Mouse (Mus musculus) neural tube, embryonic 11.5 days (tissue): ENCODE results near the gene Sfxn3. TPM values are rescaled to one million over a fixed set of nuclear protein-coding genes. Genes with fewer than 3 reads are reported as not detected.

Source experiments
- ATAC-seq: fragments of 200-750 bp; cut with Nextera tagmentation; 2 replicates; pipeline ENCODE4 v1.8.0; 2017; ENCODE audit warnings: moderate number of reproducible peaks, mild to moderate bottlenecking, moderate TSS enrichment, moderate library complexity; ENCODE audit not compliant: insufficient read depth, low FRiP score, low TSS enrichment
- DNase-seq: peaks from one replicate; pipeline ENCODE4 v3.0.0-alpha.2; 2015; ENCODE audit warnings: low spot score
- H3K27ac ChIP-seq: fragments of 300-500 bp; sonication (generic); 2 replicates; pipeline ENCODE4 v1.5.1; 2014; ENCODE audit warnings: low read depth, mild to moderate bottlenecking, low read length
- H3K27me3 ChIP-seq: fragments of 300-500 bp; sonication (generic); 2 replicates; pipeline ENCODE4 v1.6.1; 2014; ENCODE audit warnings: mild to moderate bottlenecking, low read length, mixed read lengths; ENCODE audit not compliant: control insufficient read depth, insufficient read depth
- H3K36me3 ChIP-seq: fragments of 300-500 bp; sonication (generic); 2 replicates; pipeline ENCODE4 v1.6.1; 2014; ENCODE audit warnings: mild to moderate bottlenecking, low read length, moderate library complexity, mixed read lengths; ENCODE audit not compliant: control insufficient read depth, insufficient read depth
- H3K4me1 ChIP-seq: fragments of 300-500 bp; sonication (generic); 2 replicates; pipeline ENCODE4 v1.6.1; 2014; ENCODE audit warnings: low read length, mixed read lengths; ENCODE audit not compliant: control insufficient read depth, insufficient read depth
- H3K4me2 ChIP-seq: fragments of 300-500 bp; sonication (generic); 2 replicates; pipeline ENCODE4 v1.6.1; 2014; ENCODE audit warnings: low read depth, mild to moderate bottlenecking, moderate library complexity
- H3K4me3 ChIP-seq: fragments of 300-500 bp; sonication (generic); 2 replicates; pipeline ENCODE4 v1.5.1; 2014; ENCODE audit warnings: low read depth, low read length
- H3K9ac ChIP-seq: fragments of 300-500 bp; sonication (generic); 2 replicates; pipeline ENCODE4 v1.6.1; 2014; ENCODE audit warnings: mild to moderate bottlenecking, low read length
- H3K9me3 ChIP-seq: fragments of 300-500 bp; sonication (generic); 2 replicates; pipeline ENCODE4 v1.6.1; 2016; ENCODE audit warnings: low read length; ENCODE audit not compliant: control insufficient read depth
- WGBS: fragments of 180-500 bp; shearing (Covaris S2); extraction: QIAGEN DNeasy Blood & Tissue Kit; methylation state at CpG from one replicate; pipeline ENCODE4 v1.1.7; 2014; 5-methylcytosine and 5-hydroxymethylcytosine counted together
- polyA plus RNA-seq: library from polyadenylated mRNA; unstranded; fragments of >200 nt; fragmentation: Nextera tagmentation; extraction: Ambion mirVana; gene quantifications from 2 replicates; pipeline ENCODE4 v1.2.1, GENCODE M21; 2014

Sfxn3 gene
- polyA plus RNA-seq, 1 experiment from 2014 or later: 23.3 TPM

DNA sequence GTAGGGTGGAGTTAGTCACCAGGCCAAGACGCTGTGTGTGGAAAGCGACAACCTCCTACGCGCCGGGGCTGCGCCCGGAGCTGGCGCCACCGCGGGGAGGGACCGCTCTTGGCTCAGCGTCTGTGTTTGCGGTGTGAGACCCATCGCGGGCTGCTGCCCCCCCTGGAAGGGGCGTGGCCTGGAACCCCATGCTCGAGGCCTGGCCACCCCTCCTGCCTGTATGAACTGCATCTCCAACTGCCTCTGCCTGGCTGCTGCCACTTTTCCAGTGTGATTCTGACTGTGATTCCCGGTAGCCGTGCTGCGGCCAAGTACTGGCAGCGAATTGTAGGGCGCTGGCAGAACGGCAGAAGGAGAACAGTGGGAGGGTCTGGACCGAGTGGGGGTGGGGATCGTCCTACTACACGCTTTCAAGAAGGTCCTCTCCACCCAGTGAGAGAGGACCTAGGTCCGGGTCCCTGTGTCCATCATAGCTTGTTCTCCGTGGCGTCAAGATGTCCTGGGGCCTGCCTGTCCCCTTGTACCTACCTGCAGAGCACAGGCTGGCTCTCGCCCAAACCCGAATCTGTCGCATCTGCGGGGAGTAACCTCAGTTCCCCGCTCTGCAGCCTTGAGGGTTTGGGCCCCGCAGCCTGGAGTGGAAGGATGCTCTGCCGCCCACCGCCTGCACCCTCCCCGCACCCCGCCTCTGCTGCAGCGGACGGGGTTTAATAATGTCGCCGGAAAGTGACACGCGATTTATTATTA lies 32.6 kb downstream of the Sfxn3 start:
- Histone ChIP-seq H3K27me3 (peaks cover 71% of the 10 kb centered on the region), H3K4me1 (peaks cover 29% of the 10 kb centered on the region), H3K9ac (0 out of 2 replicates have a peak overlapping the region, but pooled peaks have one; percentile 29), H3K4me3 (peak overlapping the region; percentile 18), H3K27ac (no peak overlapping the region), H3K9me3 (no peaks in the 10 kb centered on the region), H3K4me2 (peak overlapping the region; percentile 29), H3K36me3 (no peaks in the 10 kb centered on the region)
- DNase-seq (peak; percentile 42), ATAC-seq (no peak)
- WGBS: under 1% methylated on average over 45 of the region's 45 CpGs

DNA sequence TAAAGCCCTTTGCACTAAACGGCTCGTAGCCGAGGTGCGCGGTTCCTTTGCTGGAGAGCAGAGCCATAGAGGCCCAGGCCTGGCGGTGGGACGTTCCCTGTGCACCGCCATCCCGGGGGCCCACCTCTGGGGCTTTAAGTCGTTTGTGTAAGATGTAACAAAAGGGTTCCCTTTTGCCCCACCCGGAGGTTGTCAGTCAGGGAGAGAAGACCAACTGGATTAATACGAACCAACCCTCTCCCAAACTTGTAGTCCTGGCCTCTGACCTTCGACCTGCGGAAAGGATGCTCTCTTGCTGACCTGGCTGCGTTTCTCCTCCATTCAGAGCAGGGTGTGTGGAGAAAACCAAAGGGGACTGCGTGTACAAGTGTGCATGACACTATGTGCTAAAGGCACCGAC lies 33.4 kb downstream of the Sfxn3 start:
- Histone ChIP-seq H3K4me2 (peak overlapping the region; percentile 29), H3K27me3 (peaks cover 67% of the 10 kb centered on the region), H3K9ac (no peak overlapping the region; the same call in 1 of the 2 replicates), H3K9me3 (no peaks in the 10 kb centered on the region), H3K27ac (no peak overlapping the region), H3K4me3 (0 out of 2 replicates have a peak overlapping the region, but pooled peaks have one; percentile 8), H3K4me1 (peaks cover 26% of the 10 kb centered on the region), H3K36me3 (no peaks in the 10 kb centered on the region)
- DNase-seq: no peak
- no peak for ATAC-seq
- under 1% methylated on average over 17 of the region's 17 CpGs for WGBS

DNA sequence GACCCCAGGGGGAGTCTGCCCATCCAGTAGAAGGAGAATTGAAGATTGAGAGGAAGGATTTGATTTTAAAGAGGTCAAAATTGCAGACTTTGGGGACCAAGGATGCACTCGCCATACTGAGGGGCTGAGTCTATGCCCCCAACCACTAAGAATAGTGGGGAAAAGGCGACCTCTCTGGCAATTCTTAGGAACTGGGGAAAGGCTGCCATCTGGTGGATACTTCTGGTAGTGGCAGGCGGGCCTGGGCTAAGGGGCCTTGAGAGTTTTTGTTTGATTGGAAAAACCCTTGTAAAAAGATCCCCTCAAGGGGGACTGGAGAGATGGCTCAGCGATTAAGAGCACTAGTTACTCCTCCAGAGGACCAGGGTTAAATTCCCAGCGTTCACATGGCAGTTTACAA lies 34.0 kb downstream of the Sfxn3 start:
- no peaks in the 10 kb centered on the region for H3K36me3 ChIP-seq
- H3K27me3 ChIP-seq: peaks cover 61% of the 10 kb centered on the region
- no peaks in the 10 kb centered on the region for H3K9me3 ChIP-seq
- WGBS: 0% methylated on average over 5 of the region's 5 CpGs
- H3K9ac ChIP-seq: no peak overlapping the region
- no peak overlapping the region for H3K4me3 ChIP-seq
- peaks cover 24% of the 10 kb centered on the region for H3K4me1 ChIP-seq
- DNase-seq (peak; percentile 84), ATAC-seq (no peak)
- H3K4me2 ChIP-seq: no peak overlapping the region
- no peak overlapping the region for H3K27ac ChIP-seq

DNA sequence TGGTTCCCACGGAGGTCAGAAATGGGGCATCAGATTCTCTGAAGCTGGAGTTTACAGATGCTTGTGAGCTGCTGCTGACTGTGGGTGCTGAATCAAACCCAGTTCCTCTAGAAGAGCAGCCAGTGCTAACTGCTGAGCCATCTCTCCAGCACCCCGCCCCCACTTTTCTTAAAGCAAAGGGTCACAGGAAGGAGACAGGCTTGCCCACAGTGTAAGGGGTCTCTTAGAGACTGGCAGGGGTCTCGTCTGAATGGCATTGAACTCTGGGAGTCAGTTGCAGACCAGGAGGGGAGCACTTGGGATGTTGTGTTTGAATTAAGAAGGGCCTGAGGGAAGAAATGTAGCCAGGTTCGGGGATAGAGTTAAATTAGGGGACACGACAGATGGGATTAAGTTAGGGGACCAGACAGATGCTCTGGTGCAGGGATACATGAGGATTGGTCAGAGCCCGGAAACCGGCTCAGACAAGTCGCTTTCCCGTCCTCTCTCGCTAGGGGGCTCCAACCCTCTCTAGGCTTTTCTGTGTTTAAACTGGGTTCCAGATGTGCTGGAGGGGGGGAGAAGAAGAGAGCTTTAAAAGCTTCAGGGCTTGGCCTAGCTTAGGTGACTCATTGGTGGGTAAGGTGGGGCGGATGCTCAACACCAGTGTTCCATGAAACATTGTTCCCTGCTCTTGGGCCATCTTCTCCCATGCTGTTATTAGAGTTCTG lies 34.7 kb downstream of the Sfxn3 start:
- peaks cover 59% of the 10 kb centered on the region for H3K27me3 ChIP-seq
- DNase-seq (peak; percentile 72), ATAC-seq (no peak)
- WGBS: 16% methylated on average over 11 of the region's 11 CpGs
- no peak overlapping the region for H3K4me2 ChIP-seq
- H3K4me1 ChIP-seq: peaks cover 17% of the 10 kb centered on the region
- H3K4me3 ChIP-seq: no peak overlapping the region
- H3K9me3 ChIP-seq: no peaks in the 10 kb centered on the region
- no peaks in the 10 kb centered on the region for H3K36me3 ChIP-seq
- no peak overlapping the region for H3K9ac ChIP-seq
- no peak overlapping the region for H3K27ac ChIP-seq

DNA sequence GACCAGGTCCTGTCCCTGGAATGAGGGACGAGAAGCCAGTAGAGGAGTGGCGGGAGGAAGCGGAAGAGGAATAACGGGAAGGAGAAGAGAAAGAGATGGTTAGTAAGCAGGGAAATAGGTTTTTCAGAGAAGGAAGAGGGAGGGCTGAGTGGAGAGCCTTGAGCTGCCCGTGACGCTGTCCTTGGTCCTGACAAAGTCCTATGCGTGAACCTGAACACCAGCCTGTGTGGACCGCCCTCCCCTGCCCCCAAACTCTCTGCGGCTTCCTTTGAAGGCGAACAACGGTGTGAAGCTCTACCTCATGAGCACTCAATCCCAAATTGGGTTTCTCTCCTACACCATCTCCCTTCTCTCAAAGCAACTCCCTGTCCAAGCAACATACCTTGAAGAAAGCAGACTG lies 50.6 kb downstream of the Sfxn3 start:
- ATAC-seq (no peak), DNase-seq (peak; percentile 51)
- peaks cover 17% of the 10 kb centered on the region for H3K27me3 ChIP-seq
- no peaks in the 10 kb centered on the region for H3K4me1 ChIP-seq
- no peak overlapping the region for H3K4me2 ChIP-seq
- H3K36me3 ChIP-seq: no peaks in the 10 kb centered on the region
- no peak overlapping the region for H3K27ac ChIP-seq
- H3K4me3 ChIP-seq: no peak overlapping the region
- H3K9me3 ChIP-seq: no peaks in the 10 kb centered on the region
- H3K9ac ChIP-seq: no peak overlapping the region
- 28% methylated on average over 11 of the region's 11 CpGs for WGBS

DNA sequence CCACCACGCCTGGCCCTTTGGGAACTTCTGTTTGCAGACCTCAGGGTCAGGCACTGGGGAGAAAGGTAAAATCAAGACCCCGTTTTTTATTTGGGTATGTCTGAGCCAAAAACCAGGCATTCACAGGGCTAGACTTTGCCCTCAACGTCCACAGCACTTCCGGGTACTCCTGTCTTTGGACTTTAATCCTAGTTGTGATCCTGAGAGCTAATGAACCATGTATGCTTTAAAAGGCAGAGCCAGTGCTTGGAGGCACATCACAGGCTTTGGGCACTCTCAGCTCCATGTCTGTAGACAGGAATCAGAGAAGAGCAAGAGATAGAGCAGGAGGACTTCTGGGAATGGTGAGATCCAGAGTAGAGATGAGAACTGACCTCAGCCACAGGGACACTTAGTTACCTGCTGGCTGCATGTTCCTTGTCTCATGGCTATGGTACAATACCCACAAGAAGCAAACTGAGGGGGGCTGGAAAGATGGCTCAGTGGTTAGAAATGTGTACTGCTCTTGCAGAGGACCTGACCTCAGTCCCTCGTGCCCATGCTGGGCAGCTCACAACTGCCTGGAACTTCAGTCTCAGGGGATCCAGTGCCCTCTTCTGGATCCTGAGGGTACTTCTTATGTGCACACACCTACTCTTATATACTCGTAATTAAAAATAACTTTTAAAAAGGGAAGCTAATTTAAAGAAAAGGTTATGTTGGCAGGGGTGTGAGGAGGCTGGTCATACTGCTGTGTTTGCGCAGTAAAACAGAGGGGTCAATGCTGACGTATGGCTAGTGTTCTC lies 53.4 kb downstream of the Sfxn3 start:
- DNase-seq: no peak
- ATAC-seq: no peak
- Histone ChIP-seq H3K36me3 (no peaks in the 10 kb centered on the region), H3K9ac (no peak overlapping the region), H3K27me3 (peaks cover 44% of the 10 kb centered on the region), H3K9me3 (no peaks in the 10 kb centered on the region), H3K27ac (no peak overlapping the region), H3K4me2 (no peak overlapping the region), H3K4me3 (no peak overlapping the region), H3K4me1 (no peaks in the 10 kb centered on the region)
- 78% methylated on average over 8 of the region's 8 CpGs for WGBS

DNA sequence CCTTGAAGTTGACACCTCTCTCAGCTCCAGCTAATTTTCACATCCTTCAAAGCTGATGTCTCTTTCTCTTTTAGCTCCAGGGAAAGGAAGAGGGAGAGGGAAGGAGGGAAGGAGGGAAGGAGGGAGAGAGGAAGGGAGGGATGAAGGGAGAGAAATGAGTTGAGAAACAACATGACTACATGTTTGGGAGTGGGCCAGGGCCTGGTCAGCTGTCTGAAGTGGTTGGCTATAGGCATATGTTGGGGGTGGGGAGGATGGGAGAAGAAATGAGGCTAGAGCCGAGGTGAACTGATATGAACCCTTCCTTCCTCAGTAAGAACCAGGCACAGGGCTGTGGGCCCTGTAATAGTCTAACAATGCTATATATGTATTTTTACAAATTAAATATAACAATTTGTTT lies 58.3 kb downstream of the Sfxn3 start:
- ATAC-seq (no peak), DNase-seq (no peak)
- 39% methylated on average over 1 of the region's 1 CpGs for WGBS
- Histone ChIP-seq H3K4me2 (no peak overlapping the region), H3K9me3 (no peaks in the 10 kb centered on the region), H3K27ac (no peak overlapping the region), H3K4me3 (no peak overlapping the region), H3K4me1 (no peaks in the 10 kb centered on the region), H3K27me3 (peaks cover 43% of the 10 kb centered on the region), H3K9ac (no peak overlapping the region), H3K36me3 (no peaks in the 10 kb centered on the region)
